Mouse (Mus musculus): Measurements from ENCODE around the gene Unc5c. TPM values are rescaled to one million over a fixed set of nuclear protein-coding genes. Genes with fewer than 3 reads are reported as not detected.

Unc5c gene
- polyA plus RNA-seq, 1 experiment: 0.22 TPM

DNA sequence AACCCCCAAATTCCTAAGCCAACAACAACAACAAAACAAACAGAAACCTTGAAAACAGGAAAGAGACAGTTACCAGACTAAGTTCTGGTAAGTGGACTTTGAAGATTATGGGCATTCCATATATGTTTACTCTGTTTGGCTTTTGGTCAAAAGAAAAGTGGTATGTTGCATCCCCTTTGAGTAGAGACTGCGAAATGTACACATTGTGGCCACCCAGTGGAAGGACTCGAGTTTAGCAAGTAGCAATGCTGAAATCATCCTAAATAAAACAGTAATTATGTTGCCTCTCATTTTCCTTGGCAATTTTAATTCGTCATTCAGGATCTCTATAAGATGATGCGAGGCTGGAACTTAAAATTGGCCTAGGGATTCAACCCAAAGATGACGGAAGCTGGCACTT lies 8.2 kb downstream of the Unc5c start:
- TF ChIP-seq CTCF (IDR thresholded peaks at IDR 0.05; ENCODE audit: control insufficient read depth, insufficient read depth, insufficient replicate concordance, low read depth, low read length) (no peak), POLR2A (IDR thresholded peaks at IDR 0.05; ENCODE audit: control insufficient read depth, low read depth, low read length) (no peak)
- Histone ChIP-seq H3K4me3 (ENCODE audit: control insufficient read depth, low read depth, low read length) (no peak overlapping the region), H3K27ac (ENCODE audit: control insufficient read depth, insufficient read depth, low read depth, low read length) (no peak overlapping the region), H3K36me3 (ENCODE audit: control insufficient read depth, insufficient read depth, low read length) (no peaks in the 10 kb centered on the region), H3K27me3 (ENCODE audit: control insufficient read depth, insufficient read depth, low read length) (no peaks in the 10 kb centered on the region), H3K4me1 (ENCODE audit: control insufficient read depth, insufficient read depth, low read length) (no peaks in the 10 kb centered on the region)

DNA sequence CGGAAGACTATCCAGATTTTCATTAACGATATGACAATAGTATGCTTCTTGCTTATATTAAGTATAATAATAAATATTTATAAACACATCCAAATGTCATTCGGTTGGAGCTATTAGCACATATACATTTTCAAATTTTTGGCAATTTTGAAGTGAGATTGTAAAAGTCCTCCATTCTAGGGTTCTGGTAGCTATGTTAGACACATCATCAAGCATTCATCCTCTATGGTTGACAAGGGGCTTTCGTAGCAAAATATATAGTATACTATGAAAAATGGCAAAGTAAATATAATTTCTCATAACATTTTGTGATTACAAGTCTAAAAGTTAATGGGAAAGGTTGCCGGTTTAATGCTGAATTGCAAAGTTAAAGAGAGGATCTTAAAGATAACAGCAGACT lies 10.4 kb downstream of the Unc5c start:
- Histone ChIP-seq H3K36me3 (ENCODE audit: control insufficient read depth, insufficient read depth, low read length) (no peaks in the 10 kb centered on the region), H3K4me1 (ENCODE audit: control insufficient read depth, insufficient read depth, low read length) (no peaks in the 10 kb centered on the region)

DNA sequence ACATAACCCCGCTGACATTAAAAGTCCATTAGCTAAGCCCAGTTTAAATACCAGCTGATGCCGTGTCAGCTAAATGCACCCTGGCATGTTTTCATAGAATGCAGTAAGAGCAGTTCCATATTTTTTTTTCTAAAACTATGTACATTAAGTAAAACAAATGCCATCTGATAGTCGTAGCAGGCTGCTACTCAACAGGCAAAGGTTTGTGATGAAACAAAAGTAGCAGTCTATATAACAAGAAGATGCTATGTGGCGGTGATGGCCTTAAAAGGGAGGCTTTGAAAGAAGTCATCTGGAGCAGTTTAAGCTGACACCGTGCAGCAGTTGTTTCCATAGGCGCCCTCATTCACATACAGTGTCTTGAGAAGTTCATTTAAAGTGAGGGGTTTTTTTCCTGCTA lies 10.9 kb downstream of the Unc5c start:
- no peak overlapping the region for H3K27ac ChIP-seq (ENCODE audit: control insufficient read depth, insufficient read depth, low read depth, low read length)

More for the DNA sequence above, 10.4 kb downstream of the Unc5c start:
- no peak for TF ChIP-seq POLR2A (IDR thresholded peaks at IDR 0.05; ENCODE audit: control insufficient read depth, low read depth, low read length)
- TF ChIP-seq CTCF (IDR thresholded peaks at IDR 0.05; ENCODE audit: control insufficient read depth, insufficient read depth, insufficient replicate concordance, low read depth, low read length): no peak
- Histone ChIP-seq H3K27me3 (ENCODE audit: control insufficient read depth, insufficient read depth, low read length) (no peaks in the 10 kb centered on the region), H3K27ac (ENCODE audit: control insufficient read depth, insufficient read depth, low read depth, low read length) (no peak overlapping the region), H3K4me3 (ENCODE audit: control insufficient read depth, low read depth, low read length) (no peak overlapping the region)

DNA sequence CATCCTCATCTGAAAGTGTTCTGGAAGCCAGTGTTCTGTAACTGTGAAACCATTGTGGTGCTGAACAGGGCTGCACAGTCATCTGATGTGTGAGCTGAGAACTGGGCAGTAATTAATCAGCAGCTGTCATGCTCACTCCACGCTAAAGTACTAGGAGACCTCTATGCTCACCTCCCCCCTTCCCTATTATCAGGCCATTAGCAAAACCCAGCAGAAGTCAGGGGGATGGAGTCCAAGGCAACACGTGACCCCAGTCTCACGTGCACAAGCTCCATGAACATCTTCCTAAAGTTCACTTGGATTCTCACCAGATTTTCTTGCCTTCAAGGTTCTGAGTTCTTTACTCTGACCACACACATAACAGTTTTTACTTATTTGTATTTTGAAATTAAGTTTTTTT lies 11.7 kb downstream of the Unc5c start:
- no peaks in the 10 kb centered on the region for H3K27me3 ChIP-seq (ENCODE audit: control insufficient read depth, insufficient read depth, low read length)
- TF ChIP-seq POLR2A (IDR thresholded peaks at IDR 0.05; ENCODE audit: control insufficient read depth, low read depth, low read length) (no peak), CTCF (IDR thresholded peaks at IDR 0.05; ENCODE audit: control insufficient read depth, insufficient read depth, insufficient replicate concordance, low read depth, low read length) (no peak)

More for the DNA sequence above, 10.9 kb downstream of the Unc5c start:
- no peaks in the 10 kb centered on the region for H3K4me1 ChIP-seq (ENCODE audit: control insufficient read depth, insufficient read depth, low read length)
- H3K27me3 ChIP-seq (ENCODE audit: control insufficient read depth, insufficient read depth, low read length): no peaks in the 10 kb centered on the region
- no peak overlapping the region for H3K4me3 ChIP-seq (ENCODE audit: control insufficient read depth, low read depth, low read length)
- H3K36me3 ChIP-seq (ENCODE audit: control insufficient read depth, insufficient read depth, low read length): no peaks in the 10 kb centered on the region
- no peak for TF ChIP-seq CTCF (IDR thresholded peaks at IDR 0.05; ENCODE audit: control insufficient read depth, insufficient read depth, insufficient replicate concordance, low read depth, low read length)
- no peak for TF ChIP-seq POLR2A (IDR thresholded peaks at IDR 0.05; ENCODE audit: control insufficient read depth, low read depth, low read length)

DNA sequence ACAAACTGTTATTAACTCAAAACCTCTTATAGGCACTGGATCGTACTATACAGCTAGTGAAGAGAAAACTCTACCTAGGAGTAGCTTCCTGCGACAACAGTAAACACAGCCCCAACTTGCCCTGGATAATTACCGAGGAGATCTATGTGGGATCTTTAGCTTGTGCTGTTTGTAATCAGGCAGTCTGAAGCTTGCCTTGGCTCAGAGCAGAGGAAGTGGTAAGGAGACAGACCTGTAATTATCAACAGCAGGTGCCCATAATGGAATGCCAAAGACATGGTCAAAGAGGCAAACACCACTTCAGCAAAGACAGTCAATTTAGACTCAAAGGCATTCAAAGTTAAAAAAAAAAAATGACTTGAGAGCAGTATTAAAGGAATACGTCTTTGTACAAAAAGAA lies 17.4 kb downstream of the Unc5c start:
- TF ChIP-seq POLR2A (IDR thresholded peaks at IDR 0.05; ENCODE audit: control insufficient read depth, low read depth, low read length) (no peak), CTCF (IDR thresholded peaks at IDR 0.05; ENCODE audit: control insufficient read depth, insufficient read depth, insufficient replicate concordance, low read depth, low read length) (no peak)
- no peaks in the 10 kb centered on the region for H3K27me3 ChIP-seq (ENCODE audit: control insufficient read depth, insufficient read depth, low read length)
- H3K4me3 ChIP-seq (ENCODE audit: control insufficient read depth, low read depth, low read length): no peak overlapping the region
- H3K27ac ChIP-seq (ENCODE audit: control insufficient read depth, insufficient read depth, low read depth, low read length): no peak overlapping the region
- no peaks in the 10 kb centered on the region for H3K4me1 ChIP-seq (ENCODE audit: control insufficient read depth, insufficient read depth, low read length)
- no peaks in the 10 kb centered on the region for H3K36me3 ChIP-seq (ENCODE audit: control insufficient read depth, insufficient read depth, low read length)

More for the DNA sequence above, 11.7 kb downstream of the Unc5c start:
- Histone ChIP-seq H3K4me1 (ENCODE audit: control insufficient read depth, insufficient read depth, low read length) (no peaks in the 10 kb centered on the region), H3K27ac (ENCODE audit: control insufficient read depth, insufficient read depth, low read depth, low read length) (no peak overlapping the region), H3K4me3 (ENCODE audit: control insufficient read depth, low read depth, low read length) (no peak overlapping the region), H3K36me3 (ENCODE audit: control insufficient read depth, insufficient read depth, low read length) (no peaks in the 10 kb centered on the region)

DNA sequence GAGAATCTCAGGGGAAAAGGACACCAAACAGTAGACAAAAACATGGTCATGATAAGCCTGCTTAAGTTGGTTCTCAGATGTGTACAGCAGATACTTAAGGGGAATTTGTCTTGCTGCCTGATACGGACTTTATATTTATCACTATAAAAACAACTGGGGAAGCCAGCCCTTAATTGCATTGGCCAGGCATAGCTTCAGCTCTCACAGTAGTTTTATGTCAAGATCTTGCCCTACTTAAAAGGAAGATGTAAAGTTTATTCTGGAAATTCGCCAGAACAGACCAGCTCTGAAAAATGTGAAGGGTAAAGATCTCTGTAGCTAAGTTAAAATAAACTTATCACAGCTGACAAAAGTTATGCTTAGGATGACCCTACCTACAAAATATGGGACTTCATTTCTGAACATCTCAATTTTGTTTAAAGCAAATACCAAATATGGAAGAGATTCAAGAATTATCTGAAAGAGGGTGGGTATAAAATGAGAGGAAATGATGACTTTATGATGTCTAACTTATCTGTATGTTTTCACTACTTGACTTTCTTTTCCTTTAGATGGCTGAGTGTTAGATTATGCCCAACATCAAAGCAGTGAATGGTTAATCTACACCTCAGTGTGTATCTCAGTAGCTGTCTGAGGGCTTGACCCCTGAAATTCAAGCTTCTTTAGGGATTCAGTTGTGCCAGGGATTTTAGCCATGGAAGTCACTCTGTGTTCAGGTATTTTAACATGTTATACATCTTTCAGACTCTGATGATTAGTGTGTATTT lies 18.8 kb downstream of the Unc5c start:
- no peak for TF ChIP-seq POLR2A (IDR thresholded peaks at IDR 0.05; ENCODE audit: control insufficient read depth, low read depth, low read length)
- TF ChIP-seq CTCF (IDR thresholded peaks at IDR 0.05; ENCODE audit: control insufficient read depth, insufficient read depth, insufficient replicate concordance, low read depth, low read length): no peak
- Histone ChIP-seq H3K4me1 (ENCODE audit: control insufficient read depth, insufficient read depth, low read length) (no peaks in the 10 kb centered on the region), H3K27me3 (ENCODE audit: control insufficient read depth, insufficient read depth, low read length) (no peaks in the 10 kb centered on the region), H3K27ac (ENCODE audit: control insufficient read depth, insufficient read depth, low read depth, low read length) (no peak overlapping the region), H3K36me3 (ENCODE audit: control insufficient read depth, insufficient read depth, low read length) (no peaks in the 10 kb centered on the region), H3K4me3 (ENCODE audit: control insufficient read depth, low read depth, low read length) (no peak overlapping the region)

DNA sequence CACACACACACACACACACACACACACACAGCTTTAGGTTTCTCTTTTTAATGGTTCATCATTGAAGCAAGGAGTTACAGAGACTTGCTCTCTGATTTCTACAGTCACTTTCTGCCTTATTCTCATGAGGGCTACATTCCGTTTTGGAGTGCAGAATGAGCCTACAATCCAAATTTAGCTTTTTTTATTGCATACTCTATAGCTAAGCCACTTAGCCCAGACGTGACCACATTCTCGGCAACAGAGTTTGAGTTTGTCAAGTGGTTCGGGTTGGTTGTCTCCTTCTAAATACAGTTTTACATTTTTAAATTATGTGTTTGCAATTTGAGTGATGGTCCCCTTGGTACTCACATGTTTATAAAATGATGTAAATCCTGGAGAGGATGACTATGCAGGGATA lies 20.2 kb downstream of the Unc5c start:
- H3K27me3 ChIP-seq (ENCODE audit: control insufficient read depth, insufficient read depth, low read length): no peaks in the 10 kb centered on the region
- no peaks in the 10 kb centered on the region for H3K4me1 ChIP-seq (ENCODE audit: control insufficient read depth, insufficient read depth, low read length)
- H3K27ac ChIP-seq (ENCODE audit: control insufficient read depth, insufficient read depth, low read depth, low read length): no peak overlapping the region
- no peaks in the 10 kb centered on the region for H3K36me3 ChIP-seq (ENCODE audit: control insufficient read depth, insufficient read depth, low read length)
- TF ChIP-seq POLR2A (IDR thresholded peaks at IDR 0.05; ENCODE audit: control insufficient read depth, low read depth, low read length): no peak
- TF ChIP-seq CTCF (IDR thresholded peaks at IDR 0.05; ENCODE audit: control insufficient read depth, insufficient read depth, insufficient replicate concordance, low read depth, low read length): no peak
- H3K4me3 ChIP-seq (ENCODE audit: control insufficient read depth, low read depth, low read length): no peak overlapping the region

Data from testis, adult 2 months (tissue).